Mouse (Mus musculus) liver, embryonic 14.5 days (tissue): ENCODE data around the gene Mrgpra2a.
"Not testable (repeated sequence)": the region's sequence is repeated elsewhere in the genome, so short reads cannot be mapped to it uniquely, and the experiment has no call there.

ENCODE experiments used
- CTCF ChIP-seq: IDR thresholded peaks from 2 replicates; pipeline ENCODE4 v1.5.1; 2016; ENCODE audit warnings: antibody characterized with exemption, low read depth, control low read depth
- EP300 ChIP-seq: IDR thresholded peaks from 2 replicates; pipeline ENCODE4 v1.6.1; 2016; ENCODE audit warnings: antibody characterized with exemption, low read depth

DNA sequence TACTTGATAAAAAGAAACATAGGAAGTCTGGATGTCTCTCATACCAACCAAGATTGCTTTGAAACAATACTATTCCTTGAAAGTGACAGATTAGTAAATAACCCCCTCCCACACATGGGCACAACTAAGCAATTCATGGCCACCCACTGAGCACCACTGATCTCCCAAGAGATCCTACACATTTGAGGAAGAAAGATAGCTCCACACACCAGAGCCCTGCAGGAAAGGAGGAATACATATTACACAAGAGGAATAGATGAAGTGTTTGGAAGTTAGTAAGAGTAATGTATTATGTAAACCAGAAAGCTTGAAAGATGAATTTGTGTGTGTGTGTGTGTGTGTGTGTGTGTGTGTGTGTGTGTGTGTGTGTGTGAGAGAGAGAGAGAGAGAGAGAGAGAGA lies 31.2 kb upstream of the Mrgpra2a start:
- not testable (repeated sequence) for TF ChIP-seq EP300, CTCF
